Mouse (Mus musculus): ENCODE data around the gene Vwa8. TPM values are rescaled to one million over a fixed set of nuclear protein-coding genes. Genes with fewer than 3 reads are reported as not detected.

The Vwa8 gene
- polyA plus RNA-seq, 1 experiment: 11.2 TPM

DNA sequence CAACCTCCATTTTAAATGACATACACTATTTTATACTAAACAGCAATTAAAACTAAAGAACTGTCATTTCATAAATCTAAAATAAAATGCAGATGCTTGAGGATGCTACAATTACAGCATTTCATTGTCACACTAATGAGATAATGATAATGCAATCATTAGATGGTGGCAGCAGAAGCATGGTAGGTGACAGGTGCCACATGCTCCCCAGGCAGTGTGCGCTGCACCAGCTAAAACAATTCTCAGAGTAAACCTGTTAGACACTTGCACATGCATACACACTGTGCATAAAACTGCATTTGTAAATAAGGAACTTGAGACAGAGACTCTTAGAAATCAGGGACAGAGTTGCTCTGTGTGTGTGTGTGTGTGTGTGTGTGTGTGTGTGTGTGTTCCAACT is 220.7 kb downstream of the Vwa8 start:
- no peak overlapping the region for H3K27ac ChIP-seq (ENCODE audit: insufficient read depth, low read depth, low read length)
- no peak overlapping the region for H3K4me3 ChIP-seq (ENCODE audit: low read depth, low read length)
- H3K36me3 ChIP-seq (ENCODE audit: control insufficient read depth, insufficient read depth, low read length): peaks cover 3% of the 10 kb centered on the region
- 96% methylated on average over 1 of the region's 1 CpGs for WGBS
- TF ChIP-seq CTCF (IDR thresholded peaks at IDR 0.05; ENCODE audit: extremely low read depth, insufficient read length, insufficient replicate concordance, low read depth, low read length): no peak
- no peak for TF ChIP-seq POLR2A (IDR thresholded peaks at IDR 0.05; ENCODE audit: low read depth, low read length)
- H3K27me3 ChIP-seq (ENCODE audit: control insufficient read depth, insufficient read depth, low read length): no peaks in the 10 kb centered on the region
- H3K4me1 ChIP-seq (ENCODE audit: control insufficient read depth, insufficient read depth, insufficient read length, low read length): no peaks in the 10 kb centered on the region

DNA sequence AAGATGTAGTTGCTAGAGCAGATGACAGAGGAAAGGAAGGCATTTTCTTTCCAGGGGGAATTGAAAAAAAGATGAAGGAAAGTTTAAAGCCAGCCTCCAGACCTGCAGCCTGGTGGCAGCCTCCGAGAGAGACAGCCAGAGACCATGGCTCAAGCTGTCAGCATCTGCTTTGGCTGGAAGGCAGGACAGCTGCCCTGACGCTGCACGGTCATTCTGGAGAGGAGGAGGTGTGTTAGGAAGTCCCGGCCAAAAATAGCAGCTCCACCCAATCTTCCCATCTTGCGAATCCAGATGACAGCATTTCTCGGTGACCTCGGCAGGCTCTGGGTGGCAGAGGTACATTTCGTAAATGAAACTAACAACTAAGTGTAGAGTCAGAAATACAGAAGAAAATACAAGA is 225.9 kb downstream of the Vwa8 start:
- no peaks in the 10 kb centered on the region for H3K36me3 ChIP-seq (ENCODE audit: control insufficient read depth, insufficient read depth, low read length)
- no peak overlapping the region for H3K4me3 ChIP-seq (ENCODE audit: low read depth, low read length)
- TF ChIP-seq CTCF (IDR thresholded peaks at IDR 0.05; ENCODE audit: extremely low read depth, insufficient read length, insufficient replicate concordance, low read depth, low read length) (no peak), POLR2A (IDR thresholded peaks at IDR 0.05; ENCODE audit: low read depth, low read length) (no peak)
- 0 out of 2 replicates have a peak, but pooled peaks cover 2% of the 10 kb centered on the region for H3K4me1 ChIP-seq (ENCODE audit: control insufficient read depth, insufficient read depth, insufficient read length, low read length)
- WGBS: 91% methylated on average over 8 of the region's 8 CpGs
- H3K27ac ChIP-seq (ENCODE audit: insufficient read depth, low read depth, low read length): no peak overlapping the region
- H3K27me3 ChIP-seq (ENCODE audit: control insufficient read depth, insufficient read depth, low read length): no peaks in the 10 kb centered on the region

DNA sequence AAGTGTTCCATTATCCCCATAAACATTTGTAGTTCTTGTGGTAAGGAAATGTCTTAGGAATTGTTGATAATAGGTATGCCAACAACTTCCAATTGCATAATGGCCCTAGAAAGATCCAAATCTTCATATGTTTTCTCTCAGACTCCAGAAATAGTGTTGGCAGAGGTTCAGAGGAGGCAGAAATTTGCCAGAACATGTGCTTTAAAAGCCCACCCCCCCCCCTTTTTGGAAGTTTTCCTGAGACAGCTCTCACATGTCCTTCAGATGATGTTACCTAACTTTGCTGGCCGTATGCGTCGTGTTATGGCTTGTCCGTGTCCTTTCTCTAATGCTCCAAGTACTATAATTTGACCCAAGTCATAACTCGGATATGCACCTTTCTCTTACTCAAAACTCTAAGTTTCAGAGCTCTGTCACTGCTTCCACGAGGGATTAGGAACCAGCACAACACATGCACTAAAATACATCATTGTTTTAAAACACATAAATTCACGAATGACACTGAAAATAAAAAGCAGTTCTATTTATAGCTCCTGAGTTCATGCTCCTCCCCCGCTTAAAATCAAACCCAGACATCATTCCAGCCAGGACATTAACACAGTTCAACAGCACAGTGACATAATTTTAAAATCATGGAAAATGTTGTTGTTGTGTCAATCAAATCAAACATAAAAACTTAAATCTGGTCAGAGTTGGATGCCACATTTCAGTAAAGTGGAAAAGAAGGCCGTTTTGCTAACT is 227.9 kb downstream of the Vwa8 start:
- no peak overlapping the region; the same call in 1 of the 2 replicates for H3K27ac ChIP-seq (ENCODE audit: insufficient read depth, low read depth, low read length)
- H3K36me3 ChIP-seq (ENCODE audit: control insufficient read depth, insufficient read depth, low read length): no peaks in the 10 kb centered on the region
- 77% methylated on average over 9 of the region's 9 CpGs for WGBS
- H3K27me3 ChIP-seq (ENCODE audit: control insufficient read depth, insufficient read depth, low read length): no peaks in the 10 kb centered on the region
- no peak overlapping the region for H3K4me3 ChIP-seq (ENCODE audit: low read depth, low read length)
- H3K4me1 ChIP-seq (ENCODE audit: control insufficient read depth, insufficient read depth, insufficient read length, low read length): 0 out of 2 replicates have a peak, but pooled peaks cover 2% of the 10 kb centered on the region
- no peak for TF ChIP-seq POLR2A (IDR thresholded peaks at IDR 0.05; ENCODE audit: low read depth, low read length)

DNA sequence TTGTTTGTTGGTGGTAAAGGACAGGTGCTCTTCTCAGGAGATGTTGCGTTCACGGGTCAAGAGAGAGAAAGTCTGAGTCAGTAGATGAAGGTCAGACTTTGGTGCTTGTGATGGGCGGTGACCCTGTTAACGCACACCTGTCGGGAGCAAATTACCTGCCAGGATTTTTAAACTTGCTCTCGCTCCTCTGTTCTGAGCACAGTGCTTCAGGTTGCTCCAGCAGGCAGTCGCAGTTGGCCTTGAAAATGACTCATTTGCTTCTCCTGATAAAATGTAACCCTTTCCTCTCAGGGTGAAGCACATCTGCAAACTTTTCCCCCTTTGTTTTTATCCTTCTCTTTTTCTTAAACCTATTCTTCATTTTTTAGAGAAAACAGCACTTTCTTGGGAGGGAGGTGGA is 234.7 kb downstream of the Vwa8 start:
- TF ChIP-seq CTCF (IDR thresholded peaks at IDR 0.05; ENCODE audit: extremely low read depth, insufficient read length, insufficient replicate concordance, low read depth, low read length) (no peak), POLR2A (IDR thresholded peaks at IDR 0.05; ENCODE audit: low read depth, low read length) (no peak)

DNA sequence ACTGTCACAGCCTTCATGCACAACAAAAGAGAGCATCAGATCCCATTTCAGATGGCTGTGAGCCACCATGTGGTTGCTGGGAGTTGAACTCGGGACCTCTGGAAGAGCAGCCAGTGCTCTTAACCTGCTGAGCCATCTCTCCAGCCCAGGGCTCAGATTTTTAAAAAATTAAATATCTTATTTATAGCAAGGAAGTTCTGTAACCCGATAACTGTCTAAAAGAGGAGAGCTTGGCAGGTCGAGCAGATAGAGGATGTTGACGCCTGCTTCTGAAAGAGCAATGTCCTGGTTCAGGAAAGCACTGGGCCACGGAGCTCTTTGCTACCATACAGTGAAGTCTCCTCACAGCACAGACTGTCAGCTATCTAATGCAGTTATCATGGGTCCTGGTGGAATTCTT is 237.2 kb downstream of the Vwa8 start:
- Histone ChIP-seq H3K27me3 (ENCODE audit: control insufficient read depth, insufficient read depth, low read length) (no peaks in the 10 kb centered on the region), H3K27ac (ENCODE audit: insufficient read depth, low read depth, low read length) (no peak overlapping the region), H3K36me3 (ENCODE audit: control insufficient read depth, insufficient read depth, low read length) (peaks cover 5% of the 10 kb centered on the region; the same call in 1 of the 2 replicates), H3K4me1 (ENCODE audit: control insufficient read depth, insufficient read depth, insufficient read length, low read length) (no peaks in the 10 kb centered on the region), H3K4me3 (ENCODE audit: low read depth, low read length) (no peak overlapping the region)
- TF ChIP-seq CTCF (IDR thresholded peaks at IDR 0.05; ENCODE audit: extremely low read depth, insufficient read length, insufficient replicate concordance, low read depth, low read length) (no peak), POLR2A (IDR thresholded peaks at IDR 0.05; ENCODE audit: low read depth, low read length) (no peak)
- WGBS: 90% methylated on average over 5 of the region's 5 CpGs

More for the DNA sequence above, 234.7 kb downstream of the Vwa8 start:
- Histone ChIP-seq H3K36me3 (ENCODE audit: control insufficient read depth, insufficient read depth, low read length) (peaks cover 5% of the 10 kb centered on the region; the same call in 1 of the 2 replicates), H3K27me3 (ENCODE audit: control insufficient read depth, insufficient read depth, low read length) (no peaks in the 10 kb centered on the region), H3K4me3 (ENCODE audit: low read depth, low read length) (no peak overlapping the region), H3K27ac (ENCODE audit: insufficient read depth, low read depth, low read length) (no peak overlapping the region), H3K4me1 (ENCODE audit: control insufficient read depth, insufficient read depth, insufficient read length, low read length) (no peaks in the 10 kb centered on the region)
- 15% methylated on average over 7 of the region's 7 CpGs for WGBS

DNA sequence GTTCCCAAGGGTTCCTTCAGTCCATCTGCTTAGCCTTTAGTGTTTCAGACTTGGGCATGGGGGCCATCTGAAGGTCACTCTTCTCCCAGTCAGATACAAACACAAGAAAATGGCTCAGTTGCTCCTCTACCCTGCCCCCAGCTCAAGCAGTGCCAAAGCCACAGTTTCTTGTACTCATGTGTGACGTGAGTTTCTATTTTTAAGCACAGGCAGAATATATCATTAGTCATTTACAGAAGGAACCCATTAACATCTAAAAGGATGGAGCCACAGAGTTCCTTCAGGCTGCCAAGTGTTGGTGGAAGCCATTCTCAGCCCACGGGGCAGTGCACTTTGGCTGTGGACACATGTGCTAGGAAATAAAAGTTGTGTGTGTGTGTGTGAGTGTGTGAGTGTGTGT is 240.6 kb downstream of the Vwa8 start:
- Histone ChIP-seq H3K4me3 (ENCODE audit: low read depth, low read length) (no peak overlapping the region), H3K36me3 (ENCODE audit: control insufficient read depth, insufficient read depth, low read length) (peaks cover 4% of the 10 kb centered on the region; the same call in 1 of the 2 replicates), H3K27ac (ENCODE audit: insufficient read depth, low read depth, low read length) (no peak overlapping the region), H3K4me1 (ENCODE audit: control insufficient read depth, insufficient read depth, insufficient read length, low read length) (no peaks in the 10 kb centered on the region), H3K27me3 (ENCODE audit: control insufficient read depth, insufficient read depth, low read length) (no peaks in the 10 kb centered on the region)
- TF ChIP-seq POLR2A (IDR thresholded peaks at IDR 0.05; ENCODE audit: low read depth, low read length): no peak
- TF ChIP-seq CTCF (IDR thresholded peaks at IDR 0.05; ENCODE audit: extremely low read depth, insufficient read length, insufficient replicate concordance, low read depth, low read length): no peak
- 65% methylated on average over 2 of the region's 2 CpGs for WGBS

DNA sequence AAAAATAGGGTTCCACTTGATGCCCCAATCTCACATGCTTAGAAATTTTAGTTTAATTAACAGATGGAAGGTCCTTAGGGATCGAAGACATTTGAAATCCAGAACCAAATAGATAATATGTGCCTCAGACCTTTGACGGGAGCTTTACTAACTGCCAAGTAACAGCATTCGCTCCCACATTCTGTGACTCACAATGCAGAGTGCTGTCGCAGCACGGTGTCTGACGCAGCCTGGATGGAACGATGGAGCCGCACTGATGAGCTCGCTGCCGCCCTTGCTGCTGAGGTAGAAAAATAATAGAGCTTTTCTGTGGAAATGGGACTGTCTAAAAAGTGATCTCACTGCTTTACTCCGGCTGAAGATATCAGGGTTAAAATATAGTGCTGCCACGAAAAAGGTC is 248.3 kb downstream of the Vwa8 start:
- TF ChIP-seq POLR2A (IDR thresholded peaks at IDR 0.05; ENCODE audit: low read depth, low read length) (no peak), CTCF (IDR thresholded peaks at IDR 0.05; ENCODE audit: extremely low read depth, insufficient read length, insufficient replicate concordance, low read depth, low read length) (no peak)
- H3K4me1 ChIP-seq (ENCODE audit: control insufficient read depth, insufficient read depth, insufficient read length, low read length): no peaks in the 10 kb centered on the region
- H3K27me3 ChIP-seq (ENCODE audit: control insufficient read depth, insufficient read depth, low read length): no peaks in the 10 kb centered on the region
- peaks cover 21% of the 10 kb centered on the region for H3K36me3 ChIP-seq (ENCODE audit: control insufficient read depth, insufficient read depth, low read length)
- H3K4me3 ChIP-seq (ENCODE audit: low read depth, low read length): no peak overlapping the region
- 96% methylated on average over 12 of the region's 12 CpGs for WGBS
- H3K27ac ChIP-seq (ENCODE audit: insufficient read depth, low read depth, low read length): no peak overlapping the region

Data from small intestine, adult 2 months (tissue).